Mouse (Mus musculus): ENCODE measurements around the gene Ankrd39. TPM values are rescaled to one million over a fixed set of nuclear protein-coding genes. Genes with fewer than 3 reads are reported as not detected.

The Ankrd39 gene
- polyA plus RNA-seq, 1 experiment from 2014 or later = 27.7 TPM

- Histone ChIP-seq H3K4me2 (replicated peaks) (no peak overlapping the region), H3K9ac (no peak overlapping the region), H3K9me3 (no peaks in the 10 kb centered on the region), H3K27ac (no peak overlapping the region), H3K4me1 (peaks cover 19% of the 10 kb centered on the region), H3K36me3 (peaks cover 39% of the 10 kb centered on the region), H3K4me3 (no peak overlapping the region), H3K27me3 (no peaks in the 10 kb centered on the region)
- ATAC-seq (ENCODE audit: low FRiP score, low read depth) = no peak
- 51% methylated on average over 2 of the region's 2 CpGs for WGBS
Measured at GRCm38 (mm10) chr1:36496719-36497118, 50.5 kb downstream of the Ankrd39 start.

DNA sequence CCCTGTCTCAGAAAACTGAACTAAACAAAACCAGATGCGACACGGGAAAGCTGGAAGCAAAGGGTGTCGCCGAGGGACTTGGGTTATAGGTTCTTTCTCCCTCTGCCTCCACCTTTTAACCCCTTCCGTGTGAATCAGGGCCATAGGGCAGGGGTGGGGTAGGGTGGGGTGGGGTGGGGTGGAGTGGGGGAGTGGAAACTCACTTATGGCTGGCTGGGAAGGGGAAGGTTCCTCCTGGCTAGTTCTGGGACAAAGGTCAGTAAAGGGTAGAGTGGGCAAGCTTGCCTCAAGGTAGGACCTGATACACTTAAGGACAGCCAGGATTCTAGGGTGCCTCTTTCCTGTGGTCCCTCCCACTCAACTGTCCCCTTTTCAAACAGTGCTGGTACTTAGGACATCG lies 53.9 kb downstream of the Ankrd39 start:
- no peak overlapping the region for H3K4me2 ChIP-seq (replicated peaks)
- peaks cover 10% of the 10 kb centered on the region; the same call in 1 of the 2 replicates for H3K36me3 ChIP-seq
- no peak overlapping the region for H3K9ac ChIP-seq
- no peak overlapping the region for H3K27ac ChIP-seq
- WGBS = 19% methylated on average over 6 of the region's 6 CpGs
- no peaks in the 10 kb centered on the region for H3K9me3 ChIP-seq
- H3K4me3 ChIP-seq = no peak overlapping the region
- no peaks in the 10 kb centered on the region for H3K27me3 ChIP-seq
- ATAC-seq (ENCODE audit: low FRiP score, low read depth) = no peak
- H3K4me1 ChIP-seq = peaks cover 19% of the 10 kb centered on the region

- 37% methylated on average over 9 of the region's 9 CpGs for WGBS
- Histone ChIP-seq H3K36me3 (0 out of 2 replicates have a peak, but pooled peaks cover 3% of the 10 kb centered on the region), H3K9ac (no peak overlapping the region), H3K27ac (peak overlapping the region; percentile 22; the same call in 1 of the 2 replicates), H3K27me3 (no peaks in the 10 kb centered on the region), H3K4me3 (no peak overlapping the region), H3K4me1 (peaks cover 19% of the 10 kb centered on the region), H3K9me3 (no peaks in the 10 kb centered on the region), H3K4me2 (replicated peaks) (no peak overlapping the region)
- peak; percentile 82 for ATAC-seq (ENCODE audit: low FRiP score, low read depth)
Measured at GRCm38 (mm10) chr1:36492416-36493139, 54.7 kb downstream of the Ankrd39 start.

- no peak for ATAC-seq (ENCODE audit: low FRiP score, low read depth)
- Histone ChIP-seq H3K4me1 (peaks cover 24% of the 10 kb centered on the region), H3K9me3 (no peaks in the 10 kb centered on the region), H3K27ac (no peak overlapping the region), H3K27me3 (no peaks in the 10 kb centered on the region), H3K36me3 (no peaks in the 10 kb centered on the region), H3K4me3 (no peak overlapping the region), H3K4me2 (replicated peaks) (no peak overlapping the region), H3K9ac (no peak overlapping the region)
- 62% methylated on average over 6 of the region's 6 CpGs for WGBS
Measured at GRCm38 (mm10) chr1:36489661-36490060, 57.6 kb downstream of the Ankrd39 start.

Small RNA genes within 50 kb of the gene (microRNA-seq; reads per million reads assigned to microRNA genes)
- gene Gm47280 = not detected

Other genes starting within 250 kb of the Ankrd39 start
- gene Arid5a, start 239.7 kb downstream of the Ankrd39 start, polyA plus RNA-seq (2015; fragmentation: Nextera tagmentation; extraction: Ambion mirVana) = 6.7 and 9.2 TPM in 2 replicates
- 48.3 and 49.5 TPM in 2 replicates for gene Kansl3, start 178.3 kb downstream of the Ankrd39 start, polyA plus RNA-seq (2015; fragmentation: Nextera tagmentation; extraction: Ambion mirVana)
- gene Fer1l5, start 175.2 kb downstream of the Ankrd39 start, polyA plus RNA-seq (2015; fragmentation: Nextera tagmentation; extraction: Ambion mirVana) = 0.97 and 1.1 TPM in 2 replicates
- gene Lman2l, start 102.2 kb downstream of the Ankrd39 start, polyA plus RNA-seq (2015; fragmentation: Nextera tagmentation; extraction: Ambion mirVana) = 53.2 and 56.8 TPM in 2 replicates
- gene Cnnm4, start 75.8 kb downstream of the Ankrd39 start, polyA plus RNA-seq (2015; fragmentation: Nextera tagmentation; extraction: Ambion mirVana) = 19.5 and 20.4 TPM in 2 replicates
- gene Cnnm3, start 35.6 kb downstream of the Ankrd39 start, polyA plus RNA-seq (2015; fragmentation: Nextera tagmentation; extraction: Ambion mirVana) = 3.7 and 4.4 TPM in 2 replicates
- gene Ankrd23, start 10.6 kb downstream of the Ankrd39 start, polyA plus RNA-seq (2015; fragmentation: Nextera tagmentation; extraction: Ambion mirVana) = 20.1 and 20.8 TPM in 2 replicates
- gene Gm42417, start 8.0 kb downstream of the Ankrd39 start, polyA plus RNA-seq (2015; fragmentation: Nextera tagmentation; extraction: Ambion mirVana) = 0.33 and 0.92 TPM in 2 replicates
- 21.8 and 22.7 TPM in 2 replicates for gene Sema4c, start 10.9 kb upstream of the Ankrd39 start, polyA plus RNA-seq (2015; fragmentation: Nextera tagmentation; extraction: Ambion mirVana)
- 0.53 and 0.69 TPM in 2 replicates for gene Fam178b, start 135.7 kb upstream of the Ankrd39 start, polyA plus RNA-seq (2015; fragmentation: Nextera tagmentation; extraction: Ambion mirVana)
- gene Cox5b, start 144.0 kb upstream of the Ankrd39 start, polyA plus RNA-seq (2015; fragmentation: Nextera tagmentation; extraction: Ambion mirVana) = 479 and 511 TPM in 2 replicates
- gene 4933424G06Rik, start 162.7 kb upstream of the Ankrd39 start, polyA plus RNA-seq (2015; fragmentation: Nextera tagmentation; extraction: Ambion mirVana) = not detected in 2 replicates
- gene Actr1b, start 167.0 kb upstream of the Ankrd39 start, polyA plus RNA-seq (2015; fragmentation: Nextera tagmentation; extraction: Ambion mirVana) = 105 and 119 TPM in 2 replicates
- gene Zap70, start 214.4 kb upstream of the Ankrd39 start, polyA plus RNA-seq (2015; fragmentation: Nextera tagmentation; extraction: Ambion mirVana) = 0.34 and 1.2 TPM in 2 replicates